Mouse (Mus musculus): Measurements from ENCODE around the gene Cox7a2.

Cox7a2 gene

DNA sequence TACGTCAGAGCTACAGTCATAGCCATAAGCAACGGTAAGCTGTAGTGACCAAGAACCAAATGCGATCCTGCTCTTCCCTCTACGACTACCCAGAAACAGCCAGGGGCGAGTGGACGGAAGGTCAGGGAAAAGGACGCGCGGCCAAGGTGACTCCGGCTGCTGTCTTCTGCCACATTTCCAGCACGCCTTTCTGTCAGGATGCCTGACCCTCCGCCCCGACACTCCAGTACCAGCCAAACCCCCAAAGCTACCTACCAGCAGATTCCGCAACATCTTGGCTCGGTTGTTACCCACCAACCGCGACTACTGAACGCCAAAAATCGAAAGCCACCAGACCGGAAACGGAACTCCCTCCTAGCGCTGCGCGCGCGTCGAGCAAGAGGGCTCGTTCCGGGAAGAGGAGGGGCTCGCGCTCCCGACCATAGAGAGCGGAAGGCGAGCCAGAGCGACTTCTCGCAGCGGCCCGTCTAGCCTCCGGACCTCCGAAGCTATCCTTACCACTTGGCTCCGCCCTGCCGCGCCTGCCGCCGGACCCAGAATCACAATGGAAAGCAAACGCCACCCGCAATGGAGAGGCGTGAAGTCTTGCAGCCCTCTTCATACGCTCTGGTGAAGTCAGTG is at the start of gene Cox7a2:
TSS of gene Cox7a2 (minus strand) at position 494 of the 621 bp plus-strand sequence.
- peak; percentile 87 to 90 for DNase-seq (ENCODE audit: low spot score in 2 of 2)

DNA sequence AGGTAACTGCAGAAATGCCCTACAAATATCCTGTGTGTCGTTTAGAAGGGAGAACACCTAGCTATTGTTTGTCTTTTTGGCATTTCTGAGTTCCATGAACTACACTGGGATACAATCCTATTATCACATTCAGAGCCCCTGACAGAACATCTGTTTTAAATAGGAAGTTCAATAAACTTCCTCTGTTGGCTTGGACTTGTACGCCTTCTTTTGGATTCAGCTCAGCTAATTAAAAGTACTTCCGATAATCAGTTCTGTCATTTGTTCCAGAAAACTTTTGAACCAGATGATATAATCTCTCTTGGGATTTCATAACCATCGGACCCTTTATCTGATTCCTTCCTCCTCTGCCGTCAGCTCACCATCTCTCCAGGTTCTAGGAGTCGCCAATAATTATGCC is 49.7 kb upstream of the Cox7a2 start:
- no peak for DNase-seq (ENCODE audit: low spot score in 2 of 2)

- no peak for DNase-seq (ENCODE audit: low spot score in 2 of 2)
Measured at GRCm38 (mm10) chr9:79807178-79807577, 47.5 kb upstream of the Cox7a2 start.

DNA sequence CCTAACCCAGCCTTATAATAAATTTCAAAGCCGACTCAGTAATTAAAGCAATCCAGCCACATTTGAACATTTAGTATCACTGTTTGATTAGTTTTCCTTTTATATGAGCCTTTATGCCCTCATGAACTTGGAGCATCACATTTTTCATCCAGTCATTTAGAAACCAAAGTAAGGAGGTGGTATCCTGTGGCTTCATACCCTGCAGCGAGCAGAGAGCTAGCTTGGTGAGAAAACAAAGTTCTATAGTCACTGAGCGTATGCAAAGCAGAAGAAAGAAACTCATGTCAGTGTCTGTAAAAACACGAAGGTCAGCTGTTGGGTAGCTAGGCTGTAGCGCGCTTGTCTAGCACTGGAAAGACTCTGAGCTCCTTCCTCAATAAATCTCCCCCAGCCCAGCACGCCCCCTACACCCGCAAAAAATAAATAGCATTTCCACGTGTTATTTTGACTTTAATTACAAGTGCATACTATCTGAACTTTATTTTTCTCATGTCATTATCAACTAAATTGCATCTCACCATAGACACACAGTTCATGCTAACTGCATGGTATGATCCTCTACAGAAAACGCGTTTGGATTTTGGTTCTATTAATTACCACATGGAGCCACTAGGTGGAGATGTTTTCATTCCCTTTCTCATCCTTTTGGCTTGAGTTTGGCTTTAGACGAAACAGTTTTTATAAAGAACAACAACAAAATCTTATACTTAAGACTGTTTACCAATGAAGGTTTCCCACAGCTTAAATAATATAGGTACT is 46.8 kb upstream of the Cox7a2 start:
- DNase-seq (ENCODE audit: low spot score in 2 of 2): no peak

GRCm38 (mm10) chr9:79805426-79805825 is 45.7 kb upstream of the Cox7a2 start:
- no peak for DNase-seq (ENCODE audit: low spot score in 2 of 2)

DNA sequence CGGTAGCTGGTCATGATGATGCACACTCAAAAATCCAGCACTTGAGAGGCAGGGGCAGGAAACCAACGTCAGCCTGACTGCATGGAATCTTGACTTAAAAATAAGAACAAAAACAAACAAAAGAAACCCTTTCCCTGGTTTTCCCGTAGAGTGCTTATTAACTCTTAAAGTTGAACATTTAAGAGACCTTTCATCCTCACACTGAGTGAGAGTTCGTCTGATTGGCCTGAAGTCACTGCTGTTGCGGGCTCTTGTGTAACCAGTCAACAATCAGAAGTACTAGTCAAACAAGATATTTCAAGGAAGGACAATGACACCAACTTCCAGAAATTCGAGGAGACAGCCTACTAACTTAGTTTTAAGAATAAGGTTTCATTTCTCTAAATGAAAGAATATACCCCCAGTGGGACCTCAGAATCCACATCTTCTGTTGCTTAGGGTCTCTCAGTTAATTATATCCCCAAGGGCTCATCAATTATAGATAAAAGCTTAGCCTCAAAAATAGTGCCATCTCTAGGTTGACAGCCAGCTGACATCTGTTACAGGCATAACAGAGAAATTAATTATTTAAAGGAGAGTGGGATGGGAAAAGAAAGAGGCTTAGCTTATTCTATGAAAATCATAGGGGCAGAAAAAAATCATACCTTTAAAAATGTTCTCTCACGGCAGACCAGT is 36.9 kb upstream of the Cox7a2 start:
- DNase-seq (ENCODE audit: low spot score in 2 of 2): no peak

DNA sequence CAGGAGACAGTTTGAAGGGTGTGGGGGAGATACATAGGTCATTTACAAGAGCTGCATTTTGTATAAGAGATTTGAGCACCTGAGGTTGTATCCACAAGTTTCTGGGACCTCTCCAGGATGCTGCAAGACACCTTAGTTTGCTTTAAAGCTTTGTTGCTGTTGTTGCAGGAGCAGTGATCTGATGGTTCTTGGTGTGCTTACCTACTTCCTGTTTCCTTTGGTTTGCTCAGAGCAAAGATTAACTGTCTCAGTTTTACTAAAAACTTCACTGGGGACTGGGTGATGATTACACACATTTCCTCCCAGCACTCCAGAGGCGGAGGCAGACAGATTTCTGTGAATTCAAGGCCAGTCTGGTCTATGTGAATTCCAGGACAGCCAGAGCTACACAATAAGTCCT is 35.4 kb upstream of the Cox7a2 start:
- DNase-seq (ENCODE audit: low spot score in 2 of 2): no peak

DNA sequence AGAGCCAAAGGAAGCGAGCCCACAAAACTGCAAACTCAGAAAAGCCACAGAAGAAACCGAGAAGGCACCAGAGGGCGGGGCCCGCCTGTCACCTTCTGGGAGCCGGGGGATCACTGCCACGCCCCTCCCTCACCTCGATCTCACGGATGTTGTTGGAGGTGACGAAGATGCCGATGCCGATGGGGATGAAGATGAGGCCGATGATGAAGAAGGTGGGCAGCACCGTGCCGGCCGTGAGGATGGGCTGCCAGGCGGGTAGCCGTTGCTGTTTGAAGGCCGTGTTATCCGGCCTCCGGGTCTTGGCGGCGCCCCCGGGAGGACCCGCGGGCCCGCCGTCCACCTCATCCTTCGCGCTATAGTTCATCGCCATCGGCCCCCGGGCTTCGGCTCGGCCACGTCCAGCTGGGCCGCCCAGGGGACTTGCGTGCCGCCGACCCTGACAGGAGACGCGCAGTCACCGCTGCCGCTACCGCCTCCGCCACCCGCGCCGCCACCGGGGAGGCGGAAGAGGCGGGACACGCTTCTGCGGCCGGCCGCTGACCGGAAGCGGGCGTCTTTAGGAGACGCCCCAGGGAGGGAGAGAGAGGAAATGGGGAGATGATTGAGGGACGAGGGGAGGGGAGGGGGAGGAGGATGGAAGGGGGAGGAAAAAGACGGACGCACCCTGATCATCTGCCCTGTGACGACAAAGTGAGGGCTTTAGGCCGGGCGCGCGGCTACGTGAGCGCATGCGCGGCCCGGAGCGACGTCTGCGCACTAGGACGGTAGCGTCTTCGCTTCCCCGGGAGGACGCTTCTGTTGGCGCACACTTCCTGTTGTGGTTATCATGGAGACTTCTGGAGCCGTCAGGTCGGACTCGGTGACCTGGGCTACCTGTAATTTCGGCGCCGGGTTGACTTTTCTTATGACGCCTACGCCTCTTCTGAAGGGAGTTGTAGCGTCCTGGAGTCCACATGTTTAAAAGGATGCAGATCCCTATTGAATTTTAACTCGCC is 33.5 kb upstream of the Cox7a2 start, which contains the start of gene Tmem30a:
TSS of gene Tmem30a (minus strand) at position 667 of the 995 bp plus-strand sequence.
- DNase-seq (ENCODE audit: low spot score in 2 of 2): peak; percentile 74 to 84

DNA sequence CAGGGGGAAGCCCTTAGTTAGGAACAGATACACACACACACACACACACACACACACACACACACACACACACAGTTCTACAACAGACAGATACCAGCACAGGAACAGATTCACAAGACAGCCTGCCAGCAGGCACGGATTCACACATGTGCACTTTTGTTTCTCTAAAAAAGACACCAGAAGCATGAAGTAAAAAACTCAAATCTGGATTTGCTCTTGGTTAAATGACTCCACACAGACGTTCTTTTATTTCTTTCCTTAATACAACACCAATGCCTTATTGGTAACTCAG is 26.1 kb upstream of the Cox7a2 start:
- no peak for DNase-seq (ENCODE audit: low spot score in 2 of 2)

DNA sequence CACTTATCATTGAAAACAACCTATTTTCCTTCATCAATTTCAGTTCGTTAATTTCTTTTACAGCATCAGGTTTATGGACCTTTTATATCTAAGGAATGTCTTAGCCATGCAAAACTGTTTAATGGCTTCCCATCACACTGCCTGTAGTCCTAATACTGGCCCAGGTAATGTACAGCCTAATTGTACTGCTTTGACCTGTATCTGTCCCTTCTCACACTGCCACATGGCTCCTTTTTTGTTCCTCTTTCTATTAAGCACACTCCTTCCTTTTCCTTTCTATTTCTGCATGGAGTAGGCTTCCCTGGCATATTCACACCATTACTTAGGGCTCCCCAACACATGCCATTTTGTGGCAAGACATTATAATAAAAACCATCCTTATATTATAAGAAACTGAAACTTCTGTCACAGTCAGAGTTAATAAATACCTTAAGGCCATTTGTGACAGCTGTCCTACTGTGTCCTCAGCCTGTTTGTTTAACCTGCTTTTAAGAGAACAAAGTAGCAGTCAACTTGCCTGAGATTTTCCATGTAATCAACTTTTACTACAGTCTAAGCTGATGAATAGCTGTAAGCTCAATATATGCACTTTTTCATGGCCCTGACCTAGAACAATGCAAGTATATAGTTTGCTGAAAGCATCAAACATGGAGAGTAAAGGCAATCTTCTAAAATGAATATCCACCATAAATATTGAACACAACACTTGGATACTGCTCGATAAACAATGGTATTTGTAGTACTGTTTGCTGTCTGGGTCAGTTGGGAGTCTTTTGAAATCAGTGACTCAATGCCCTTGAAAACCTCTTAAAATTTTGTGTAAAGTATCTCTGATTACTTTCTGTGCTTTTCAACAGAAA is 25.5 kb upstream of the Cox7a2 start:
- no peak for DNase-seq (ENCODE audit: low spot score in 2 of 2)

GRCm38 (mm10) chr9:79784439-79784838 is 24.8 kb upstream of the Cox7a2 start:
- DNase-seq (ENCODE audit: low spot score in 2 of 2): no peak

GRCm38 (mm10) chr9:79779354-79779753 is 19.7 kb upstream of the Cox7a2 start:
- no peak for DNase-seq (ENCODE audit: low spot score in 2 of 2)

DNA sequence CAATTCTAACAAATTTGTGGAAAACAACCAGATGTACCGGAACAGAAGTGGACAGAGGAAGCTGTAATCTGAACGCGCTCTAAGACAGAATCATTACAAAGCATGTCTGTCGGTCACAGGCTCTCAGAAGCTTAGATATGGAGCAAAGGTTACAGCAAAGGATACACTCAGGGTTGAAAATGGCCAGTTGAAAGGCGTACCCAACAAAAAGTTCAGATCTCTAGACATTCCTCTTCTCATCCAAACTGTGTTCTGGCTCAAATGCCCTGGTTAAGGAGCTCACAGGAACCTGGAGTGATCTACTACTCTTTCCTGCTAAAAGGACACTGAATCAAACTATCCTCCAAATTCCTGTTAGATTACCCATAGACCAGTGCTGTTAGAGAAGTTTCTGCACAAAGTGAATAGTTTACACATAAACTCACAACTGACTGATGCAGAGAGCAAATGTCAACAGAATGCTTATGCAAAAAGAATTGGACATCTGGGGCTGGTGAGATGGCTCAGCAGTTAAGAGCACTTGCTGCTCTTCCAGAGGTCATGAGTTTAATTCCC is 7.4 kb upstream of the Cox7a2 start:
- DNase-seq (ENCODE audit: low spot score in 2 of 2): no peak

- DNase-seq (ENCODE audit: low spot score in 2 of 2): no peak
Measured at GRCm38 (mm10) chr9:79765329-79765728, 5.7 kb upstream of the Cox7a2 start.

- no peak for DNase-seq (ENCODE audit: low spot score in 2 of 2)
Measured at GRCm38 (mm10) chr9:79762519-79762918, 2.8 kb upstream of the Cox7a2 start.

GRCm38 (mm10) chr9:79760076-79760475 is 398 bp upstream of the Cox7a2 start:
- DNase-seq (ENCODE audit: low spot score in 2 of 2): no peak

- DNase-seq (ENCODE audit: low spot score in 2 of 2): no peak
Measured at GRCm38 (mm10) chr9:79755311-79755710, 4.4 kb downstream of the Cox7a2 start.

DNA sequence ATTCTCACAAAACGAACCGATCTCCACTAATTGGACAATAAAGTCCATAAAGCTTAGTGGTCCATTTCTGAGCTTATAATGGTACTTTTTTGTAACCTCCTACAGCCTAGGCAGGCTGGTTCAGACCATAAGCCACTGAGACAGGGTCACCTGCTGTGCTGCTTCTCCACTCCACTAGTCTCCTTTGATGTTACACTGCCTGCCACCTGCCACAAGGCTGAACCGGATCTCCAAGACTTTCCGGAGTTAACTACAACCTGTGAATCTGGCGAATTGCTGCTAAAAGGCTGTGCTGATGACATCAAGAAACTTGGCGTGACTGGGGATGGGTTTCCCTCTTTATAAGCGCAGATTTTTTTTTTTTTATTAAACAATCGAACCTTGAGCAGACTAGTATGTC is 7.8 kb downstream of the Cox7a2 start:
- no peak for DNase-seq (ENCODE audit: low spot score in 2 of 2)

DNA sequence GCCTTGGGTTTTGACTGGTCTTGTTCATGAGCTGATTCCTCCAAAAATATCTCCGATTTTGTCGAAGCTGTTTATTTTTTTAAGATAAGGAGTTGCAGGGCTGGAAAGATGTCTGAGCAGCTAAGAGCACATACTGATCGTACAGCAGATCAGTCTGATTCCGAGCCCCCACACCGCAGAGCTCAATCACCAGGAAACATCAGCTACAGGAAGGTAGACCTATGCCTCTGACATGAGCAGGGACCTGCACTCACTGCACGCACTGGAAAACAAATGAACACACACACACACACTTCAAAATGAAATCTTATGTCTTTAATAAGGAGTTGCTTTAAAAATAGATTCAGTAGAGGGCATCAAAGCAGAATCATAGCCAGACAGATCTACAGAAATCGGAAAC is 9.0 kb downstream of the Cox7a2 start:
- DNase-seq (ENCODE audit: low spot score in 2 of 2): no peak

- no peak for DNase-seq (ENCODE audit: low spot score in 2 of 2)
Measured at GRCm38 (mm10) chr9:79745036-79745435, 14.6 kb downstream of the Cox7a2 start.

- no peak for DNase-seq (ENCODE audit: low spot score in 2 of 2)
Measured at GRCm38 (mm10) chr9:79735608-79736007, 24.1 kb downstream of the Cox7a2 start.

All from spleen, postnatal 14 days (tissue).